Mouse (Mus musculus): ENCODE measurements around the gene Pttg1ip.

DNA sequence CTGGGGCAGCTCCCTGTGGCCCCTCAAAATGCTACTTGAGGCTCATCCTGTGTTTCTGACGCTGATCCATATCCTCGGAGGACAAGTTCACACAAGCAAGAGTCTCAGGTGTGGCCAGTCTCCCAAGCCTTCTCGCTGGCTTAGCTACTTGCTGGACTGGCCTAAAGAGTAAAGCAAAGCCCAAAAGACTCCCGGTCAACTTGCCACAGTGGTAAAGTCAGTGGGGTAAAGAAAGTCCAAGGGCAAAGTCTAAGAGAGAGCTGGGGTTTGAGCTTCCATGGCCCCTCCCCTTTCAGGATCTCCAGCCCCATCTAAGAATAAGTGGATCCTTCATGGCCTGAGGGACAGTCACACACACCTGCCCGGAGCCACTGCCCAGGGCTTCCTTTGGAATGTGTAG is 29.4 kb upstream of the Pttg1ip start:
- no peak for TF ChIP-seq CTCF (IDR thresholded peaks at IDR 0.05; ENCODE audit: low read depth, low read length)
- TF ChIP-seq GATA1 (IDR thresholded peaks at IDR 0.05; ENCODE audit: borderline replicate concordance, low read length), result no peak
- TF ChIP-seq POLR2AphosphoS5 (IDR thresholded peaks at IDR 0.05; ENCODE audit: insufficient replicate concordance, low read depth, low read length), result no peak
- TF ChIP-seq GATA2 (IDR thresholded peaks at IDR 0.05; ENCODE audit: borderline replicate concordance, low read depth, low read length), result no peak
